Mouse (Mus musculus) Patski (cell line): ENCODE measurements around the gene Arhgap35. TPM values are rescaled to one million over a fixed set of nuclear protein-coding genes. Genes with fewer than 3 reads are reported as not detected.

Experiments used
- ATAC-seq: fragments of 100-300 bp; one replicate; pipeline ENCODE4 v1.8.0; 2021
- CTCF ChIA-PET: fragments of 350-600 bp; sonication (Branson Sonifier 250); formaldehyde crosslinking; loops from one replicate; lab custom pipeline; 2022; ENCODE audit warnings: inconsistent platforms; lab: Charles Lee
- POLR2A ChIA-PET: fragments of 350-600 bp; sonication (Branson Sonifier 250); formaldehyde crosslinking; loops from one replicate; lab custom pipeline; 2022; ENCODE audit warnings: antibody characterized with exemption, inconsistent platforms; lab: Charles Lee
- DNase-seq: peaks from one replicate; pipeline ENCODE4 v3.0.0-alpha.2; 2011; ENCODE audit warnings: low read depth, low spot score
- H3K27me3 ChIP-seq: fragments of 371-371 bp; one replicate; pipeline ENCODE4 v1.5.1; 2021
- CTCF ChIP-seq: fragments of 100-300 bp; IDR thresholded peaks from one replicate; pipeline ENCODE4 v1.5.1; 2021
- in situ Hi-C: fragments of 300-500 bp; cut with MboI; formaldehyde crosslinking; loops from 3 replicates; pipeline ENCODE4 v1.11.1; 2018; ENCODE audit warnings: low pct_unique_long_range_greater_than_20kb, mixed read lengths
- polyA plus RNA-seq: library from polyadenylated mRNA; unstranded; gene quantifications from one replicate; pipeline ENCODE4 v1.2.3, GENCODE M21; 2021

Gene Arhgap35
- polyA plus RNA-seq, 1 experiment from 2014 or later, result 53.1 TPM

GRCm38 (mm10) chr7:16544770-16545169 lies 70.0 kb downstream of the Arhgap35 start:
- ChIA-PET POLR2A (no interaction called here), CTCF (interaction anchor here (1.2 to 1.4 kb wide), 2 partner anchors 23 to 64 kb away, joined by 3 to 4 read pairs; no protein-coding TSS in a partner anchor)
- DNase-seq (no peak), ATAC-seq (no peak)
- H3K27me3 ChIP-seq, result no peaks in the 10 kb centered on the region
- in situ Hi-C loops, result no loop called here
- TF ChIP-seq CTCF, result no peak

GRCm38 (mm10) chr7:16537220-16537903 lies 77.4 kb downstream of the Arhgap35 start:
- DNase-seq (peak; percentile 33), ATAC-seq (peak; percentile 93)
- CTCF ChIA-PET, result interaction anchor here (0.9 to 1.5 kb wide), 4 partner anchors 13 to 81 kb away, joined by 3 to 5 read pairs (median 4); no protein-coding TSS in a partner anchor
- in situ Hi-C loops, result no loop called here
- POLR2A ChIA-PET, result interaction anchor here (1.2 kb wide), 1 partner anchor 11 kb away, joined by 3 read pairs; no protein-coding TSS in a partner anchor
- no peak for TF ChIP-seq CTCF
- H3K27me3 ChIP-seq, result no peaks in the 10 kb centered on the region

- ChIA-PET CTCF (interaction anchor here (0.8 to 1.6 kb wide), 2 partner anchors 45 to 79 kb away, joined by 3 read pairs; no protein-coding TSS in a partner anchor), POLR2A (interaction anchor here (0.9 to 1.3 kb wide), 2 partner anchors 8 to 11 kb away, joined by 3 read pairs; no protein-coding TSS in a partner anchor)
- H3K27me3 ChIP-seq, result no peaks in the 10 kb centered on the region
- in situ Hi-C loops, result no loop called here
- ATAC-seq (no peak), DNase-seq (no peak)
- no peak for TF ChIP-seq CTCF
These were observed 88.8 kb downstream of the Arhgap35 start for GRCm38 (mm10) chr7:16525995-16526394.

- ChIA-PET CTCF (no interaction called here), POLR2A (interaction anchor here (0.9 to 1.3 kb wide), 2 partner anchors 8 to 12 kb away, joined by 3 read pairs; no protein-coding TSS in a partner anchor)
- in situ Hi-C loops, result no loop called here
- no peak for TF ChIP-seq CTCF
- no peaks in the 10 kb centered on the region for H3K27me3 ChIP-seq
- no peak for DNase-seq
- ATAC-seq, result no peak
These were observed 89.3 kb downstream of the Arhgap35 start for GRCm38 (mm10) chr7:16525448-16525847.

GRCm38 (mm10) chr7:16524308-16524707 lies 90.5 kb downstream of the Arhgap35 start:
- no peak for TF ChIP-seq CTCF
- ChIA-PET POLR2A (no interaction called here), CTCF (interaction anchor here (2.3 kb wide), 1 partner anchor 11 kb away, joined by 8 read pairs; no protein-coding TSS in a partner anchor)
- no peak for DNase-seq
- no peak for ATAC-seq
- H3K27me3 ChIP-seq, result no peaks in the 10 kb centered on the region
- in situ Hi-C loops, result no loop called here

- no peak for ATAC-seq
- no peak for DNase-seq
- in situ Hi-C loops, result no loop called here
- H3K27me3 ChIP-seq, result no peaks in the 10 kb centered on the region
- TF ChIP-seq CTCF, result no peak
- CTCF ChIA-PET, result interaction anchor here (2.5 to 3.2 kb wide), 2 partner anchors 12 to 27 kb away, joined by 10 to 11 read pairs; no protein-coding TSS in a partner anchor
- POLR2A ChIA-PET, result interaction anchor here (1.4 kb wide), 1 partner anchor 23 kb away, joined by 3 read pairs; no protein-coding TSS in a partner anchor
These were observed 95.5 kb downstream of the Arhgap35 start for GRCm38 (mm10) chr7:16519310-16519709.

GRCm38 (mm10) chr7:16517198-16517597 lies 97.6 kb downstream of the Arhgap35 start:
- in situ Hi-C loops, result no loop called here
- CTCF ChIA-PET, result no interaction called here
- no peak for ATAC-seq
- no peak for DNase-seq
- H3K27me3 ChIP-seq, result no peaks in the 10 kb centered on the region
- POLR2A ChIA-PET, result interaction anchor here (0.6 kb wide), 1 partner anchor 17 kb away, joined by 3 read pairs; no protein-coding TSS in a partner anchor
- no peak for TF ChIP-seq CTCF

GRCm38 (mm10) chr7:16507284-16507683 lies 107.5 kb downstream of the Arhgap35 start:
- CTCF ChIA-PET, result interaction anchor here (0.7 to 6.6 kb wide), 13 partner anchors 9 to 122 kb away, joined by 3 to 46 read pairs (median 3); no protein-coding TSS in a partner anchor
- ATAC-seq (no peak), DNase-seq (peak; percentile 12)
- in situ Hi-C loops, result loop anchor here (5.0 kb wide), 1 partner anchor 110 kb away; no protein-coding TSS in a partner anchor
- H3K27me3 ChIP-seq, result no peaks in the 10 kb centered on the region
- POLR2A ChIA-PET, result interaction anchor here (1.3 kb wide), 1 partner anchor 107 kb away, joined by 4 read pairs; the partner anchor contains the start of gene Arhgap35
- peak; percentile 79 for TF ChIP-seq CTCF

- no peak for ATAC-seq
- in situ Hi-C loops, result loop anchor here (5.0 kb wide), 1 partner anchor 112 kb away; no protein-coding TSS in a partner anchor
- CTCF ChIA-PET, result interaction anchor here (2.2 to 6.6 kb wide), 3 partner anchors 11 to 113 kb away, joined by 12 to 46 read pairs (median 20); no protein-coding TSS in a partner anchor
- H3K27me3 ChIP-seq, result no peaks in the 10 kb centered on the region
- POLR2A ChIA-PET, result no interaction called here
- TF ChIP-seq CTCF, result no peak
- no peak for DNase-seq
These were observed 109.6 kb downstream of the Arhgap35 start for GRCm38 (mm10) chr7:16505226-16505593.

GRCm38 (mm10) chr7:16504573-16505225 lies 110.1 kb downstream of the Arhgap35 start:
- DNase-seq, result no peak

More at GRCm38 (mm10) chr7:16504573-16505225, 110.1 kb downstream of the Arhgap35 start:
- ChIA-PET CTCF (interaction anchor here (2.2 to 6.6 kb wide), 3 partner anchors 10 to 113 kb away, joined by 12 to 46 read pairs (median 20); no protein-coding TSS in a partner anchor), POLR2A (no interaction called here)
- no peak for ATAC-seq
- no peak for TF ChIP-seq CTCF
- in situ Hi-C loops, result loop anchor here (5.0 kb wide), 1 partner anchor 113 kb away; no protein-coding TSS in a partner anchor
- H3K27me3 ChIP-seq, result no peaks in the 10 kb centered on the region
